Mouse (Mus musculus) erythroblast, embryonic 14.5 days (primary cell): Measurements from ENCODE around the gene Ptgr2.

Source experiments
- GATA1 ChIP-seq: IDR thresholded peaks from 2 replicates; pipeline ENCODE4 v1.6.1; 2012; ENCODE audit warnings: low read length, inconsistent platforms, mixed read lengths
- TAL1 ChIP-seq: IDR thresholded peaks from 3 replicates; pipeline ENCODE4 v1.6.1; 2012; ENCODE audit warnings: low read length, inconsistent platforms, mixed read lengths

- no peak for TF ChIP-seq TAL1
- no peak for TF ChIP-seq GATA1
These were observed 52.1 kb downstream of the Ptgr2 start for GRCm38 (mm10) chr12:84336963-84337625.
